Mouse (Mus musculus): ENCODE measurements around the gene Ggt7. TPM values are rescaled to one million over a fixed set of nuclear protein-coding genes. Genes with fewer than 3 reads are reported as not detected.

Gene Ggt7
- 1 to 10 TPM in 1 of 2 experiments, under 1 TPM in 1; 0.14 to 1.5 TPM for polyA plus RNA-seq (2012; fragmentation: generic; extraction: Trizol)

DNA sequence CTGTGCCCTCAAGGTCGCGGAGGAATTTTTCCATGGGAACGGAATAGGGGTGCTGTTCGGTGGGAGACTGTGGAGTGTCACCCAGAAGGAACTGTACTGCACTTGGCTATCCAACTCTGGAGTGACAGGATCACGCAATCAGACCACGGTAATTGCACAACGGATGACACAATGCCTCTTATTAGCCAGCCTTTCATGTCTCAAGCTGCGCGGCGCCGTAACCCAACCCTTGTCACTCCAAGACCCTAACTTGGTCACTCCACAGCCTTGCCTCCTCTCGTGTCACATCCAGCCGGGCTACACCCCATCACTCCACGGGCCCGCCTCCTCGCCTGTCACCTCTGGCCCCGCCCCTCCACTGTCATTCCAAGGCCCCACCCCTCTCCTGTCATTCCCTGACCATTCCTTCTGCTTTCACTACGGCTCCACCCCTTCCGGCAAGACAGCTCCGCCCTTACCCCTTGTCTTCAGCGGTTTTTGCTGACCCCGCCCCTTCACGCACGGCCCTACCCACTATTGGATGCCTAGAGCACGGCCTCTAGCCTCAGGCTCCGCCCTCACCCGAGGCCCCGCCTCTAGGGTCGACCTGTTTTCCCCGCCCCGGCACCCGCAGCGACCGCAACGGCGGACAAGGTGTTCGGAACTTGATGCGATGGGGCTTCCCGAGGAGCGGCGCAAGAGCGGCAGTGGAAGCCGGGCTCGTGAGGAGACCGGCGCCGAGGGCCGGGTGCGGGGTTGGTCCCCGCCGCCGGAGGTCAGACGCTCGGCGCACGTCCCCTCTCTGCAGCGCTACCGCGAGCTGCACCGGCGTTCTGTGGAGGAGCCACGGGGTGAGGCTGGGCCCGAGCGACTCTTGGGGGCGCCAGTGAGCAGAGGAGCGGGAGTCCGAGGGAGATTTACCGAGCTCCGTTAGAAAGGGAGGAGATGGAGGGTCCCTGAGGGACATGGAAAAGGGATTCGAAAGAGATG, at the start of gene Ggt7, which contains the start of gene Acss2:
Gene Ggt7 (minus strand): TSS at position 783 of the 969 bp plus-strand sequence.
Gene Acss2 (plus strand): TSS at position 494 of the 969 bp plus-strand sequence.

DNA sequence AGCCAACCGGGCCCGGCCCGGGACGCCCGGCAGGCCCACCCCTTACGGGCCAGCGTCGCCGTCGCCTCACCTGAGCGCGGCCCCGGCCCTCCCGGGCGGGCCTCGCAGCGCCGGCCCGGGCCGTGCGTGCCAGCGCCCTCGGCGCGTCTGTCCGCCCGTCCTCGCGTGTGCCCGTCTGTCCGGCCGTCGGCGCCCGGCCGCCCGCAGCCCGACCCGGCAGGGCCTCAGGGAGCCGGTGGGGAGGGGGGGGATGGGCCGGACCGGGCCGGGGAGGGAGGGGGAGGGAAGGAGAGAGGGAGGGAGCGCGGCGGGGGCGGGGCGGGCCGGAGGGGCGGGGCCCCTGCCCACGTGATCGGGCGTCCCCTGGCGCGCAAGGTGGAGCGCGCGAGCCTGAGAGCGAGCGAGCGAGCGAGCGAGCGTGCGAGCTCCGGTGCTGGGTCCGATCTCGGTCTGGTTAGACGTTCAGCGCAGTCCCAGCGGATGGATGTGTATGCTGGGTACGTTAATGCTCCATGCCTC, 44.4 kb downstream of the Ggt7 start, which contains the start of gene Ncoa6:
Gene Ncoa6 (minus strand): TSS at position 325 of the 519 bp plus-strand sequence.

Other genes starting within 250 kb of the Ggt7 start
- gene Map1lc3a, start 241.9 kb downstream of the Ggt7 start, polyA plus RNA-seq (2012; fragmentation: generic; extraction: Trizol): 100 to 1,000 TPM; 139 to 209 TPM
- 10 to 100 TPM; 20.6 to 27.7 TPM for gene Pigu, start 160.8 kb downstream of the Ggt7 start, polyA plus RNA-seq (2012; fragmentation: generic; extraction: Trizol)
- gene Trp53inp2, start 137.2 kb downstream of the Ggt7 start, polyA plus RNA-seq (2012; fragmentation: generic; extraction: Trizol): 10 to 100 TPM in 1 of 2 experiments, 1 to 10 TPM in 1; 2.3 to 16.7 TPM
- gene Ncoa6, start 44.3 kb downstream of the Ggt7 start, polyA plus RNA-seq (2012; fragmentation: generic; extraction: Trizol): 10 to 100 TPM in 1 of 2 experiments, 1 to 10 TPM in 1; 1.6 to 10.7 TPM
- 1 to 10 TPM; 2.1 to 7.1 TPM for gene Acss2, start 289 bp downstream of the Ggt7 start, polyA plus RNA-seq (2012; fragmentation: generic; extraction: Trizol)
- gene Gss, start 74.6 kb upstream of the Ggt7 start, polyA plus RNA-seq (2012; fragmentation: generic; extraction: Trizol): 10 to 100 TPM; 28.2 to 38.3 TPM
- gene Myh7b, start 93.0 kb upstream of the Ggt7 start, polyA plus RNA-seq (2012; fragmentation: generic; extraction: Trizol): under 1 TPM; 0.02 to 0.12 TPM
- 100 to 1,000 TPM in 1 of 2 experiments, 10 to 100 TPM in 1; 43.1 to 143 TPM for gene Trpc4ap, start 174.1 kb upstream of the Ggt7 start, polyA plus RNA-seq (2012; fragmentation: generic; extraction: Trizol)
- 10 to 100 TPM; 17.7 to 35.3 TPM for gene Edem2, start 211.2 kb upstream of the Ggt7 start, polyA plus RNA-seq (2012; fragmentation: generic; extraction: Trizol)
- not detected for gene Gm17581, start 217.6 kb upstream of the Ggt7 start, polyA plus RNA-seq (2012; fragmentation: generic; extraction: Trizol)
- gene Procr, start 232.9 kb upstream of the Ggt7 start, polyA plus RNA-seq (2012; fragmentation: generic; extraction: Trizol): 1 to 10 TPM; 4.4 to 7.8 TPM